Mouse (Mus musculus): Measurements from ENCODE around the gene Lca5. TPM values are rescaled to one million over a fixed set of nuclear protein-coding genes. Genes with fewer than 3 reads are reported as not detected.

Lca5 gene
- polyA plus RNA-seq, 1 experiment = not detected

DNA sequence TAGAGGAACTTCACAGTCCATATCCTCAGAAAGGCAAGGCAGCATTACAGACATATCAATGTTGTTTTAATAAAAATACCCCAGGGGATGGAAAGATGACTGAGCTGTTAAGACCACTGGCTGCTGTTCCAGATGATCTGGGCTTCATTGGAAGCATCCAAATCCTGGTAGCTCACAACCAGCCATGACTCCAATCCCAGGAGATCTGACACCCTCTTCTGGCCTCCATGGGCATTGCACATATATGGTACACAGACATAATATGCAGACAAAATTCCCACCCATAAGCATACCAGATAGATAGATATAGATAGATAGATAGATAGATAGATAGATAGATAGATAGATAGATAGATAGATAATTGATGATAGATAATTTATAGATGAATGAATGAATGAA is 59.6 kb downstream of the Lca5 start:
- H3K4me1 ChIP-seq (ENCODE audit: control insufficient read depth, insufficient read depth, low read length) = peaks cover 2% of the 10 kb centered on the region; the same call in 1 of the 2 replicates
- TF ChIP-seq POLR2A (IDR thresholded peaks at IDR 0.05; ENCODE audit: insufficient read depth, low read depth, low read length) = no peak
- TF ChIP-seq CTCF (IDR thresholded peaks at IDR 0.05; ENCODE audit: insufficient read depth, low read depth, low read length) = no peak
- no peak overlapping the region for H3K4me3 ChIP-seq (ENCODE audit: insufficient read depth, low read depth, low read length)
- H3K27ac ChIP-seq (ENCODE audit: insufficient read depth, low read depth, low read length) = no peak overlapping the region

DNA sequence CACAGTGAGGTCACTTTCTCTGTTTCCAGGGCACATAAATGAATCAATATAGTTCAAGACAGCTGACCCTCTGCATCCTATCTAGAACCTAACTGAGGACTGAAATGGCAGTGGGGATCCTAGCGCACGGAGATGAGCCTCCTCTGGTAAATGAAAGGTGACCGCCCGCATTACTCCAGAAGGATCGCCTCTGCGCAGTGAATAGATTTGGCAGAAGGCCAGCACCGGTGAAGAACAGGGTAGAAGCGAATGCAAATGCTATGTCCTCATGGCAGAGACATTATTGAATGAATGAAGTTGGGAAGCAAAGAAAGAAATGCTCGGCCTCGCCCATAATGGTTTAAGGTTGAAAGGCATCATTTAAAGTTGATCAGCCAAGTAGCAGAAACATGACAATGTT is 61.3 kb downstream of the Lca5 start:
- H3K27ac ChIP-seq (ENCODE audit: insufficient read depth, low read depth, low read length) = no peak overlapping the region
- TF ChIP-seq CTCF (IDR thresholded peaks at IDR 0.05; ENCODE audit: insufficient read depth, low read depth, low read length) = no peak
- TF ChIP-seq POLR2A (IDR thresholded peaks at IDR 0.05; ENCODE audit: insufficient read depth, low read depth, low read length) = no peak
- H3K4me1 ChIP-seq (ENCODE audit: control insufficient read depth, insufficient read depth, low read length) = peaks cover 2% of the 10 kb centered on the region; the same call in 1 of the 2 replicates
- WGBS = 80% methylated on average over 10 of the region's 10 CpGs
- H3K4me3 ChIP-seq (ENCODE audit: insufficient read depth, low read depth, low read length) = no peak overlapping the region

DNA sequence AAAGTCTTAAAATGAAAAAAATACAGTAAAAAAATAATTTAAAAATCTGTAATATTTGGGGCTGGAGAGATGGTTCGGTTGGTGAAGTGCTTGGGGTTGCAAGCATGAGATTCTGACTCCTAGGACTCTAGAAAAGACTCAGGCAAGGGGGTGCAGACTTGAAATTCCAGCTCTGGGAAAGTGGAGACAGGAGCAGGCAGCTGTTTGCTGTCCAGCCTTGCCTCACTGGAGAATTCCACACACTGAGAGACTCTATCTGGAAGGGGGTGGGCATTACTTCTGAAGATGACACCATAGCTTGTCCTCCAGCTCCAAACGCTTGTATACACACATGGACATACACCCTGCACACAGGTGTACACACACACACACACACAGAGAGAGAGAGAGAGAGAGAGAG is 63.8 kb downstream of the Lca5 start:
- Histone ChIP-seq H3K27ac (ENCODE audit: insufficient read depth, low read depth, low read length) (no peak overlapping the region), H3K4me1 (ENCODE audit: control insufficient read depth, insufficient read depth, low read length) (no peaks in the 10 kb centered on the region), H3K4me3 (ENCODE audit: insufficient read depth, low read depth, low read length) (no peak overlapping the region)
- WGBS = 90% methylated on average over 2 of the region's 2 CpGs
- no peak for TF ChIP-seq CTCF (IDR thresholded peaks at IDR 0.05; ENCODE audit: insufficient read depth, low read depth, low read length)
- no peak for TF ChIP-seq POLR2A (IDR thresholded peaks at IDR 0.05; ENCODE audit: insufficient read depth, low read depth, low read length)

DNA sequence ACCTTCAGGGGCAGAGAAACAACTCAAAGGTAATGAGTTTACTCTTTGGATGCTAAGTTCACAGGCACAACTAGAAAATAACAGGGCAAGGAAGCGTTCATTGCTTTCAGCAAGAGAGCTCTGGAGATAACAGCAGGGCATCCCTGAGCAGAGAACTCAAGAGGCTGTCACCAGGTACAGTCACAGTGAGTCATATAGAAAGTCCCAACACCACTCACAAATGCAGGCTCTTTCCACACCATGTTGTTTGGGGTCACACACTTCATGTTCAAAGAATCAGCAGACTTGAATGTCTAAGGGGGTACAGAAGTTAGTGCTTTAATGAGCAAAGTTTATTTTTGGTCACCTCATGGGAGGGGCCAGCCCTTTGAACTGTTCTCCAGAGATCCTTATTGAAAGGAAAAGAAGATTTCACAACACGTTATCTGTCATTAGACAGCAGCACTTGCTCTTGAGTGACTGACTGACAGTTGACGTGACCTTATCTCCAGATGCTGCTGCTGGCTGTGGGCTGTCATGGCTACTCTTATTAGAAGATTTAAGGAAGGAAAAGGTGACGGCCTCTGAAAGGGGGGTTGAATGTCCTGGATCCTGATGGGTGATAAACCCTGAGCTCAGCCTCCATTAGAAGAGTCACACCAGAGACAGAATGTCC is 65.3 kb downstream of the Lca5 start:
- 83% methylated on average over 4 of the region's 4 CpGs for WGBS
- H3K4me3 ChIP-seq (ENCODE audit: insufficient read depth, low read depth, low read length) = no peak overlapping the region
- TF ChIP-seq CTCF (IDR thresholded peaks at IDR 0.05; ENCODE audit: insufficient read depth, low read depth, low read length) (no peak), POLR2A (IDR thresholded peaks at IDR 0.05; ENCODE audit: insufficient read depth, low read depth, low read length) (no peak)
- H3K4me1 ChIP-seq (ENCODE audit: control insufficient read depth, insufficient read depth, low read length) = no peaks in the 10 kb centered on the region
- H3K27ac ChIP-seq (ENCODE audit: insufficient read depth, low read depth, low read length) = no peak overlapping the region

DNA sequence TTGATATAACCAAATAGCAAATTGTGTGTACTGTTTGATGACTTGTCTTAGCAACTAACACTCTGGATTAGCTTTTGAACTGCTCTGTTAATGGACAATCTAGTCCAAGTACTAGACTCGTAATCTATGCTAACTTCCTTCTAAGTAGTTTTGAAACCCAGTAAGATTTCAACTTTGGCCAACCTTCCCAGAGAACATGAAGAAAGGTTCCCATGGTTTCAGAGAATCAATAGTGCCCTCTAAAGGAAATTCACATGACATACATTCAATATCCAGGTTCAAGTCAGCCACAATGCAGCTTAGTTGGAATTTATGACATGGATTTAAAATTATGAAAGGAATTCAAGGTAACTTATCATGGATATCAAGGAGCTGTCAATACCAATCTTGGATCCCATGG is 70.0 kb downstream of the Lca5 start:
- WGBS = 18% methylated on average over 1 of the region's 1 CpGs
- H3K27ac ChIP-seq (ENCODE audit: insufficient read depth, low read depth, low read length) = no peak overlapping the region
- no peak for TF ChIP-seq POLR2A (IDR thresholded peaks at IDR 0.05; ENCODE audit: insufficient read depth, low read depth, low read length)
- H3K4me3 ChIP-seq (ENCODE audit: insufficient read depth, low read depth, low read length) = no peak overlapping the region
- no peaks in the 10 kb centered on the region for H3K4me1 ChIP-seq (ENCODE audit: control insufficient read depth, insufficient read depth, low read length)

DNA sequence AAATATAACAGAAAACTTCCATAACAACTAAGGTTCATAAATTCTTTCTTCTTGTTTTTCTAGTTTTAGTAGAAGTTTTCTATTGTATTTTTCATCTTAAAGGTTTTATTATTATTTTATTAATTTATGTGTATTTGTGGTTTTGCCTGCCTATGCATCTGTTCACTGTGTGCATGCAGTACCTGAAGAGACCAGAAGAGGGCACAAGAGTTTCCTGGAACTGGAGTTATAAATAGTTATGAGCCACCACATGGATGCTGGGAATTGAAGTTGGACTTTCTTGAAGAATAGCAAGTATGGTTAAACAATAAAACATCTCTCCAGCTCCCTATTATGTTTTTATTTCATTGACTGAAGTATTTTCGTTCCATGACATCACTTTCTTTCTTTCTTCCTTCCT is 72.7 kb downstream of the Lca5 start:
- H3K4me3 ChIP-seq (ENCODE audit: insufficient read depth, low read depth, low read length) = no peak overlapping the region
- no peak overlapping the region for H3K27ac ChIP-seq (ENCODE audit: insufficient read depth, low read depth, low read length)
- WGBS = 90% methylated on average over 1 of the region's 1 CpGs
- TF ChIP-seq POLR2A (IDR thresholded peaks at IDR 0.05; ENCODE audit: insufficient read depth, low read depth, low read length) (no peak), CTCF (IDR thresholded peaks at IDR 0.05; ENCODE audit: insufficient read depth, low read depth, low read length) (no peak)
- H3K4me1 ChIP-seq (ENCODE audit: control insufficient read depth, insufficient read depth, low read length) = no peaks in the 10 kb centered on the region

DNA sequence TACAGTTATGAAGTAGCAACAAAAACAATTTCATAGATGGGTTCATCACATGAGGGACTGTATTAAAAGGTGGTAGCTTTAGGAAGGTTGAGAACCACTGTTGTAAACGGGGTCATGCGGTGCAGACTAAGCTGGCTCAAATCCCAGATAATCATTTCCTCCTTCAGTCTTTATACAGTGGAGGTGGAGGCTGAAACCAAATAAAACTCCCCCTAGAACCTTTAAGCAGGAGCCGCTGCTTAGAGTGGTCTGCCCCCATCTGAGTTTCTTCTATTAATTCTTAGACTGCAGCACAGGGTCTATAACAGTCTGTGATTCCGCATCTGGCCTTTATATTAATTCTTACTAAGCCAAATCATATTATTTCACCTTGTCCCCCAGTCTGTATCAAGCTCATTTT is 85.1 kb downstream of the Lca5 start:
- TF ChIP-seq CTCF (IDR thresholded peaks at IDR 0.05; ENCODE audit: insufficient read depth, low read depth, low read length) (no peak), POLR2A (IDR thresholded peaks at IDR 0.05; ENCODE audit: insufficient read depth, low read depth, low read length) (no peak)
- H3K27ac ChIP-seq (ENCODE audit: insufficient read depth, low read depth, low read length) = no peak overlapping the region
- H3K4me1 ChIP-seq (ENCODE audit: control insufficient read depth, insufficient read depth, low read length) = no peaks in the 10 kb centered on the region
- 65% methylated on average over 4 of the region's 4 CpGs for WGBS
- no peak overlapping the region for H3K4me3 ChIP-seq (ENCODE audit: insufficient read depth, low read depth, low read length)

DNA sequence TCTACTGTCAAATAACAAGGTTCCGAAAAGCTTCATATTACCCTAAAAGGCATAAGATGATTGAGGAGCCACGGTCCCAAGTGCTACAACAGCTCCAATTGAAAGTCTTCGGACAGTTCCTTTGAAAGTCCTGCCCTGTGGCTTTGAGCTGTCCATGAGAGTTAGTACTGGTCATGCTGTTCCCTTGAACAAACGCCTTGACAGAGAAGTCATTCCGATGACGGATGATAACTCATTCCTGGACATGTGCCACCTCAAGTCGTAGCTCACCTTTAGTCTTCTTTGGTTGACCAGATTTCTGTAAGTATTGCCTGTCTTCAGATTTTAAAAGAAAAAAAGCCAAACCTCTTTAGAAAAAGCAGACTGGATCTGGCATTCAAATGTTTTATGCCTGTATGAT is 87.6 kb downstream of the Lca5 start:
- H3K4me3 ChIP-seq (ENCODE audit: insufficient read depth, low read depth, low read length) = no peak overlapping the region
- TF ChIP-seq POLR2A (IDR thresholded peaks at IDR 0.05; ENCODE audit: insufficient read depth, low read depth, low read length) = no peak
- peaks cover 3% of the 10 kb centered on the region for H3K4me1 ChIP-seq (ENCODE audit: control insufficient read depth, insufficient read depth, low read length)
- WGBS = 91% methylated on average over 7 of the region's 7 CpGs
- no peak overlapping the region for H3K27ac ChIP-seq (ENCODE audit: insufficient read depth, low read depth, low read length)

DNA sequence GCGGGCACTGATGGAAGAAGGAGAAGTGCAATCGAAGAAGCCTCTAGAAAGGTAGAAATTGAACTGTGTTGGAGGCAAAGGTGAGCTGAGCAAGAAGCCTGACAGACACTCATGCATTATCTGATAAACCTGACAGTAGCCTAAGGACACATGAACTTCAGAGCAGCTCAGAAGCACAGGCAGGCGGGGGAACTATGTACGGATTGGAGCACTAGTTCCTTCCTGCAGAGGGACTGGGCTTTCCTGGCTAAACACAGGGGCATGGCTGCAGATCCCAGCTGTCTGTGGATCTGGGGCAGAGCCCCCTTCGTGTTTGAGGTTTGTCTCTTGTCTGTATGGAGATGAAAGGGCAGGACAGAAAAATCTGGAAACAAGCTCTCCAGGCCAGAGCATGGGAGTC is 89.8 kb downstream of the Lca5 start:
- Histone ChIP-seq H3K4me1 (ENCODE audit: control insufficient read depth, insufficient read depth, low read length) (peaks cover 3% of the 10 kb centered on the region), H3K27ac (ENCODE audit: insufficient read depth, low read depth, low read length) (no peak overlapping the region), H3K4me3 (ENCODE audit: insufficient read depth, low read depth, low read length) (no peak overlapping the region)
- WGBS = 72% methylated on average over 5 of the region's 5 CpGs
- TF ChIP-seq CTCF (IDR thresholded peaks at IDR 0.05; ENCODE audit: insufficient read depth, low read depth, low read length) (no peak), POLR2A (IDR thresholded peaks at IDR 0.05; ENCODE audit: insufficient read depth, low read depth, low read length) (no peak)

DNA sequence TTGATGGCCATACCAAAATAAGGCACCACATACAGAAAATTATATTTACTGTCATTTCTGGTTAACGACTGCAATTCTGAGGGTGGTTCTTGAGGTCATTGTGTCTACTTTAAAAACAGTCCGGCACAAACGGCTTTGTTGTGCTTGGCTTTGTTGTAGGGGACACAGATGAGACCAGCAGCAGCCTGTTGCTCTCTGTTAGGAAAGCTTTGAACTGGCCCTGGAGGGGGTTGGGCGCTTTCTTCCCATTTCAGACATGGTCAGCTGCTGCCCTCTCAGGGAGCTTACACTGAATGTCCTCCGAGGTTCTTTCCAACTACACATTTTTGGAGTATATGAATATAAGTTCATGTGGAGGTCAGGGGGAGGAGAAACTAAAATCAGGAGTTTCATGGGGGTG is 90.3 kb downstream of the Lca5 start:
- H3K4me1 ChIP-seq (ENCODE audit: control insufficient read depth, insufficient read depth, low read length) = peaks cover 3% of the 10 kb centered on the region
- TF ChIP-seq CTCF (IDR thresholded peaks at IDR 0.05; ENCODE audit: insufficient read depth, low read depth, low read length) = no peak
- TF ChIP-seq POLR2A (IDR thresholded peaks at IDR 0.05; ENCODE audit: insufficient read depth, low read depth, low read length) = no peak
- no peak overlapping the region for H3K27ac ChIP-seq (ENCODE audit: insufficient read depth, low read depth, low read length)
- H3K4me3 ChIP-seq (ENCODE audit: insufficient read depth, low read depth, low read length) = no peak overlapping the region
- WGBS = 45% methylated on average over 5 of the region's 5 CpGs

Measured in olfactory bulb, adult 2 months (tissue).